Mouse (Mus musculus) c-Kit-positive CD71-negative TER-119-negative erythroid progenitor cells, embryonic 14.5 days (primary cell): ENCODE results near the gene Cdc34.
A peak's percentile ranks its signal among the peaks of the same experiment; 100 is the strongest.

ENCODE experiments used
- DNase-seq: peaks from one replicate; pipeline ENCODE4 v3.0.0-alpha.2; 2013; ENCODE audit warnings: low read depth

Gene Cdc34

DNA sequence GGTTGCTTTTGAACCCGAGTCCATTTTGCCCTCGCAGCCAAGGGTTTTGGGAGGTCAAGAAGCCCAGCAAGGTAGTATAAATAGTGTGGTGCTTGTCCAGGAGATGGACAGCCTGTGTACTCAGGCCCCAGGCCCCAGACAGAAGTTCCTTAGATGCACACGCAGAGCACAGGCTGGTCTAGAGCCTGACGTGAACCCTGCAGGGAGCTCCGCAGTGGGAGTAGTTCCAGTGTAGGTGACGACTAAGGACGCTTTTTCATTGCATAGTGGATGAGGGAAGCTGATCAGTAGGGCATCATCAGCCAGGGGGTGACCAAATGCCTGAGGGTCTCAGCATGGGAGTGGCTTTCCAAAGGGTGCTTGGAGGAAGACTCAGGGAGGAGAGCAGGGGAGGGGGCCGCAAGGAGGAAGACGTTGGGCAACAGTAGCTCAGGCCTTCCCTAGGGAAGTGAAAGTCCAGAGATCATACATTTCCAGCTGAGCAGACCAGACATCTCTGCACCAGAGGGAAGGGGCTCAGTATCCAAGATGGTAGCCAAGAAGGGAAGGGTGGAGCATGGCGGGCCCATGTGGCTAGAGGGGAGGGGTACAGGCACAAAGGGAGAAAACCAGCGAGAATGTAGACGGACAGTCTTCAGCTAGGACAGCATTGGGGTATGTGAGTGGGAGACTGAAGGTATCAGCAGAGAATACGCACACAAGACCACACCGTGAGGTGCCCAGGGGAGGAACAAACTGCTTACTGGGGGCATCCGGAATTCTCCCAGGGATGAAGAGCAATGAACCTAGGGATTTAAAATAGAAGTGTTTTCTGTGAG lies 11.7 kb upstream of the Cdc34 start:
- no peak for DNase-seq

DNA sequence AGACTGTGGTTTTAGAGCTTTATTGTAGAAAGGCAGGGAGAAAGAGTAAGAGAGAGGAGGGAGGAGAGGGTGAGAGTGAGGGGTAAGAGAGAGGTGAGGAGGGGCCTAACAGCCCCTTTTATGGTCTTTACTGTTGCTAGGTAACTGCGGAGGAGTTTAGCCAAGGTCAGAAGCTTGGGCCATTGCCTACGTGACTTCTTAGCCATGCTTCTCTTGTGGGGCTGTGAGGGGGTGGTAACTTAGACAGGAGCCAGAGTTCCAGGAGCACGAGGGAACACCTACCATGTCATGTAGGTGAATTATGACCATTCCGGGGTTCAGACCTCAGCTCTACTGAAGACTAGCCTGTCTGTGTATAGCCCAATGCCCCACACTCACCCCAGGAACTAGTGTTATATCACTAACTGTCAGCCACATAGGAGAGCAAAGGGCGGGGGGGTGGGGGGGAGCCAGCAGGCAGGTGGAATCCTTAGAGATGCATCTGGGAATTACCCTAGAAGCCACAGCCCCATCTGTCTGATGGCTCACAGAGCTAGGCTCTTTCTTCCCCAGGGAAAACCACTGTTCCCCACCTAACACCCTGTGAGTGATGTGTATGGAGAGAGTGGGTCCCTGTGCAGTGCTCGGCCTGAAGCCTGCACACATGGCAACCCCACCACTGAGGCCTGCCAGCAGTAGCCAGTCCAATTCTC lies 10.5 kb upstream of the Cdc34 start:
- DNase-seq: no peak

DNA sequence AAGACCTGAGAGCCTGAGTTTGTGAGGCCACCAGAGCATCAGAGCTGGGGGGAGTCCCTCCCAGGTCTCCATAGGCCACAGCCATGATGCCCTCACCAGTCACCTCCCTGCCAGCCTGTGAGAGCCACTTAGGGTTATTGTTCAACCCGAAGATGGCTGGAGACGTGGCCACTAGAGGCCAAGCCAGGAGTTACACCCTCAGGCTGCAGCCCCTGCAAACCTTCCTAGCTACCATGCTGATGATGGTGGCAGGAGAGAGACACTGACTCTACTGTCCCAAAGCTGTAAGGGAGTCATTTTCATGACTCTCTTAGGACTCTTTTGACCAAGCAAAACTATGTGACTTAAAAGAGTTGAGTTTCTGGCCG lies 9.9 kb upstream of the Cdc34 start:
- DNase-seq: no peak

DNA sequence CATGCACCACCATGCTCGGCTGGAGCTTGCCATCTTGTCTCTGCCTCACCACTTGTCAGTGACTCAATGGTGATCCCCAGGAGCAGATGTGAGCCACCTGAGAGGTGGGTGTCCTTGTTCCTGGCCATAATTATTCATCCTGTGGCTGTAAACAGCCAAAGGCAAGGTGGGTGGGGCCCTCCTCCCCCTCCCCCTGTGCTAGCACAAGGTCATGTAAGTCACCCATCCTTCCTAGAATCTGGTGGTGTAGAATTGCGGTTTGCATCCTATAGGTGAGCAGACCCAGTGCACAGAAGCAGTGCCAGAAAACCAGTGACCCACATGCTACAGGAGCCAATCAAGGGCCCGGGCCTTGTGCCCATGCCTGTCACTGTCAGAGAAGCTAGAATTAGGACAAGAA lies 8.9 kb upstream of the Cdc34 start:
- DNase-seq: no peak

DNA sequence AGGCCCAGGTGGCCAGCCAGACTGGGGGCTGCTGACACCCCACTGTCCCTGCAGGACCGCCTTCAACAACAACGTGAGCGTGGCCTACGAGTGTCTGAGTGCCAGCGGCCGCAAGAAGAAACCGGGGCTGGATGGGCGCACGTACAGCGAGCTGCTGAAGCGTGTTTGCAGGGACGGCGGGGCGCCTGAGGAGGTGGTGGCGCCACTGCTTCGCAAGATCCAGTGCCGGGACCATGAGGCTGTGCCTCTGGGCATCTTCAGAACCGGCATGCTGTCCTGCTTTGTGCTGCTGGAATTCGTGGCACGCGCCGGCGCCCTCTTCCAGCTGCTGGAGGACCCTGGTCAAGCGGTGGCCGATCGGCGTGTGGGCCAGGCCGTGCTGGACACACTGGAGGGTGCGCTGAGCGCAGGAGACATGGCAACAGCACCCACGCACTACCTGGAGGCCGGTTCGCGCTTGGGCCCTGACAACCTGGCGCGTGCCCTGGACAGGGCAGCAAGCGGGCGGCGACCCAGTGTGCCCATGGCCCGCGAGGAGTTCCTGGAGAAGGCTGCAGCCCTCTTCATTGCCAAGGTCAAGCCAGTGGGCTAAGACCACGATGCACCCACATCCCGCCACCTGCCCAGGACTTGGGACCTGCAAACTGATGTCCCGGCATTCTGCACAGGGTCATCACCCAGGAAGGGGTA lies 6.5 kb upstream of the Cdc34 start:
- no peak for DNase-seq

DNA sequence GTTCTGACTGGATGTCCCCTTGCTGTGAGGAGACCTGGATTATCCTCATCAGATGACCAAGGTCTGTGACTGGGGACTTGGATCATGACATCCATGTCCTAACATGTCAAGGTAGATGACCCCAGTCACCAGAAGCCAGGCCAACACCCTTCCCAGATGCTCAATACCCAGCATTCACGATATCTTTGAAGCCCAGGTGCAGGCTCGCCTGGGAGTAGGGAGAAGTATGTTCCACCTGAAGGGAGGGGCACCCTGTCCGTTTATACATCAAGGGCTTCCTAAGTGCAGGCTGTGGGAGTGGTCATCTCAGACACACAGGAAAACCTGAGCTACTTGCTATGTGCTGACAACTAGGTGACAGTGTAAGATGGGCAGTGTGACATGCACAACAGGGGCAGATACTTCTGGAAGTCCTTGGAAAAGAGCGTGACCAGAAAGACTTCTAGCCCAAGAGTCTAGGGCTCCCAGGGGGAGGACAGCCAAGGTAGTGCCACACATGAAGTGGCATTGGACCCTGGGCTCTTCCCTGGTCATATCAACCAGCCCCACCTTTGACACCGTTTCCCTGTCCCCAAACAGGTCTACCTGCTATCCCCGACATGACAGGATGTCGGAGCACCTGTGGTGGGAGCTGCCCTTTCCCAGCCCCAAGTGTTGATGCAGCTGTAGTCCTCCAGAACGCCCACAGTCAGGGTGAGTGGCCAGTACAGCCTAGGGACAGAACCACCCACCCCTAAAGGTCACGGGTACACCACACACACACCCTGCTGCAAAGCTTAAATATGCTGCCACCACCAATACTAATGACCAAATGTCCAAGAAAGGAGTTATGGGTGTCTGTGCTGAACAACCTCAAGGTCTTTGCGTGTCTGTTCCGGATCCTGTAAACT lies 1.1 kb upstream of the Cdc34 start:
- no peak for DNase-seq

DNA sequence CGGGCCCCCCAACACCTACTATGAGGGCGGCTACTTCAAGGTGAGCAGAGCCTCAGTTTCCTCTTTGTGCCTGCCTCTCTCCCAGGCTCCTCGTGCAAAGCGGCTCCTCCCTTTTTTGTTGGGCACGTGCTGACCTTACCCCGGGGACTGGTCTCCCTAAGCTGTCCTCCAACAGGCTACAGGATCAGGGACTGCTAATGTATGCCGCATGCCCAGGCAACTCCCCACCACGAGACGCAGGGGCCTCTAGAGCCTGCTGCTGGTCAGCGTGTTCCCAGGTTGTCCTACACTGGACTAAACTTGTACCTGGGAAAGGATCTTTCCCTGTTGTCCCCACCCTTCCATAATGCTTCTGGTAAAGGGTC lies 538 bp downstream of the Cdc34 start:
- no peak for DNase-seq

DNA sequence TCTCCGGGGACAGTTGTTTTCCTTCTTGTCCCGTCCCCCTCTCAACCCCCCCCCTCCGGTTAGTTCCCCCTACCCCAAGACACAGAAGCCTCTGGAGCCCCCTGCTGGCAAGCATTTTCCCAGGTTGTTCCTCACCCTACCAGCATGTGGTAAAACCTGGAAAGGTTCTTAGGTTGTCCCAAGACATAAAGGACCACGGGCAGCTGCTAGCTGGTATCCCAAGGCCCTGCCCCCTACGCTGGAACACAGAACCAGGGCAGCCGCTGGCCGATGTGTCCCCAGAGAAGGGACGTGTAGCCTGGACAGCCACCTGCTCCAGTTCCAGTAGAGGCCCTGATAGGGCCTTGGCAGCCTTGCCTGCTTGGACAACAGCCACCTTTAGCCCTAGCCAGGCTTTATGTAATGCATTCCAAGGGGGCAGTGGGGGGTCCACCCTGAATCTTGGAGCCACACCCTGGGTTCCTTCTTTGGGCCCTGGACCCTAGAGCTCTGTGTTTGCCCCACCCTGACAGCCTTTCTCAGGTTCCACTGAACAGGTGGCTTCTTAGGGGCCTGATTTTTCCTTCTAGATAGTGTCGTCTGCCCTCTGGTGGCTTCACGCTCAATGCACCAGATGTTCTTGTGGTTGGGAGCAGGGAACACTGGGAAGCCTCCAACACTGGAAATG lies 1.1 kb downstream of the Cdc34 start:
- peak; percentile 75 for DNase-seq

DNA sequence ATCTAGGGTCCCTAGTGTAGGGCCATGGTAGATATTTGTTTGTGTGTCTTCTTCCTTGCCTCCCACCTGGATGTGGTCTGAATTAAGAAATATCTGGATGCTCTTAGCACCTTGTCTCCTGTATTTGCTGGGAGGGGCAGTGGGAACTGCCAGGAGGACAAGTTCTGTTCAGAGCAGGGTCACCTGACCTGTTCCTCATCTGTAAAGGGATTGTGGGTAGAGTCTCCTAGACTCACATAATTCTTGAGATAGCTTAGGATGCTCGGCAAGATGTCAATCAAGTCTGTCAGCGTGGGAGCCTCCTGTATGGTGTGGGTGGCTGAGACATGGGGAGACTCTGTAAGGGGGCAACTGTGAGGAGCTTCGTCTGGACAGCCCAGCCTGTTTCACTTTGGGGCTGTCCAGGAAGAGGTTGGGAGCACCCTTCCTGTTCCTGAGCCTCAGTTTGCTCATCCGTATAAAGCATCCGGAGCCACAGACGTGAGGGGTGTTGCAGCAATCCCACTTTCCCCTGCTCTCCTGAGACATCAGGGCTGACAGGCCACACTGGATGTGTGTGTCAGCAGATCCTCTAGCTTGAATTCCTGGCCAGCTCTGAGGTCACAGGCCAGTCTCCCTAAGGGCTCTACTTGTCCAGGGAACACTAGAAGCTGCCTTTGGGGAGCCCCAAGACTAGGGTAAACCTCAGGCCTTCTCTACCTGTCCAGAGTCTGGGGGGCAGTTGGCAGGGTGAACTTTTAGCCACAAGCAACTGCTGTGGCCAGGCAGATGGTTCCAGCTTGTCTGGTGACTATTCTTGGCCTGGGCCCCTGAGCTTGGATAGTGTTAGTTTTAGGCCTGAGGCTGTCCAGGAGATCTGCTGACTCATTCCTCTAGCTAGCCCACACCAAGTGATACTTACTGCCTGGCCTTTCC lies 2.0 kb downstream of the Cdc34 start:
- no peak for DNase-seq

DNA sequence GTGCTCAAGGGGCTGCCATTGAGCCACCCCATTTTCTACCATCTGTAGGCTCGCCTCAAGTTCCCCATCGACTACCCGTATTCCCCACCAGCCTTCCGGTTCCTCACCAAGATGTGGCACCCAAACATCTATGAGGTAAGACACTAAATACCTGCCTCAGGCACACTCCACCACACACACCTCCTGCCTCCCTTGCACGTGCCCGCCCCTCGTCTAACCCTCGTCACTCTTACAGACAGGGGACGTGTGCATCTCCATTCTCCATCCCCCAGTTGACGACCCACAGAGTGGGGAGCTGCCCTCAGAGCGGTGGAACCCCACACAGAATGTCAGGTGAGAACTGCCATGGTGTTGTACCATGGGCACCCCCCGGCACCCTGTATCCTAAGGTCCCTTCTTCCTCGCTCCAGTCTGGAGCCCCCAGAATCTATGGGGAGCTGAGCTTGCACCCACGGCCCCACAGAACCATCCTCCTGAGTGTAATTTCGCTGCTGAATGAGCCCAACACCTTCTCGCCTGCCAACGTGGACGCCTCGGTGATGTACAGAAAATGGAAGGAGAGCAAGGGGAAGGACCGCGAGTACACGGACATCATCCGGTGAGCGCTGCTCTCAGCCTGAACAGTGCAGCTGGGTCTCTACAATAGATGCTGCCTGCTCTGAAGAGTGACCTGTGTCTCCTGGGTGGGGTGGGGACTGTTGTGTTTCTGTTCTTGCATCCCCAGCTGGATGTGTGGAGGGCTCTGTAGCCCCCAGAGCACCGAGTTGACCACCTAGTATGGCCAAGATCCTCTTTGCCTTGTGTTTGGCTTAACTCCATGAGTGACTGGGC lies 3.0 kb downstream of the Cdc34 start:
- no peak for DNase-seq

DNA sequence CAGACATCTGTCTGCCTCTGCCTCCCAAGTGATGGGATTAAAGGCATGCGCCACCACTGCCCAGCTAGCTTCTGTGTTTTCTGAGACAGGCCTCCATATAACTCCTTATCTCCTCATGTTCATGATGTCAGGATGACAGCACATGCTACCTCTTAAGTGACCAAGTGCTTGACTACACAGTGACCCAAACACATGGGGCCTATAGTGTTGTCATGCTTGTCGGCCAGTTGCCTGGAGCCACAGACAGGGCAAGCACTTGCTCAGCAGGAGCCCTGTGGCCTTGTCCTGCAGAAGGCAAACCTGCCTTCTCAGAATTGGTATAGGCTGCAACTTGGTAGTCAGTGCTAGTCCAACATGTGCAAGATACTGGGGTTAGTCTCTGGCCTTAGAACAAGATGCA lies 4.2 kb downstream of the Cdc34 start:
- no peak for DNase-seq

DNA sequence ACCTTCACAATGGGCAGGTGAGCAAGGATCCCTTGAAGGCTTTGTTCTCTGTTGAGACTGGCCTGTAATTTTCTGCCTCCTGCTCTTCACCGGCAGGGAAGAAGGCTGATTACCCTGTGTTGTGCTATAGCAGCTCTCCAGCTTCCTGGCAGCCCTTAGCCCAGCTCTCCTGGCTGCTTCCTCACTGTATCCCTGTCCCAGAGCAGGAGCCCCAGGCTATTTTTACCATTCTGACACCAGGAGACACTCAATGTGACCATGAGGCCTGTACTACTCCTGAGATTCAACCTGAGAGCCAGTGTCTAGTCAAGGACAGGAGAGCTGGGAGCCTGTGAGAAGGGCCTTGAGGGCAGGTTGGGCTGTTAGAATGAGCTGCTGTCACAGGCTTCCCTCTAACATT lies 4.7 kb downstream of the Cdc34 start:
- DNase-seq: no peak

DNA sequence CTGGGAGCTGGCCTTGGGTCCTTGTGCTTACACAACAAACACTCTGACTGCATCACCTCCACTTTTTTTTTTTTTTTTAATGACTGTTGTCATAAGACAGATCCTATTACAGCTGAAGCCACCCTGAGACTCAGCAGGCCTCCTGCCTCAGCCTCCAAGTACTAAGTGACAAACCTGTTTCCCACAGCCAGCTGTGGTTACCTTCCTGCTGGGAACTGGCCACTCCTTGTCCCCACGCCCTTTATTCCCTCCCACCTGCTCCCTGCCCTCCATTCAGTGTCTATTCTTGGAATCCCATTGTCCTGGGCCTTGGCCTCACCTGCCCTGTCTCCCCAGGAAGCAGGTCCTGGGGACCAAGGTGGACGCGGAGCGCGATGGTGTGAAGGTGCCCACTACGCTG lies 5.5 kb downstream of the Cdc34 start:
- DNase-seq: no peak

DNA sequence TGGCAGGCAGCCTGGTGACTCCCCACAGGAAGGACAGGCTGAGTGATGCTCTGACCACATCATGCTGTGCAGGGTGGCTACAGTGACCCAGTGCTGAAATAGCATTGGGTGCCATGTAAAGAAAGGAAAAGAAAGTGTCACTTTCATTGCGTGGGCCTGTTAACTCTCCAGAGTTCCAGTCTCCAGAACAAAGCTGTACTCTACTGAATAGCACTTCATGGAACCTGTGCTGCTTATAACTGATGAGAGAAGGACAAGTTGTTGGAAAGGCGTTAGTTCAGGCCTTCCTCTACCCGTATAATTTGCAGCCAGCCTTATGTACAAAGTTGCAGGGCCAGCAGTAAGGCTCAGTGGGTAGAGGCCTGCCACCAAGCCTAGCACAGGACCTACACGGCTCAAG lies 6.7 kb downstream of the Cdc34 start, which contains the start of gene Gzmm:
TSS of gene Gzmm (plus strand) at position 301 of the 400 bp plus-strand sequence.
- no peak for DNase-seq

DNA sequence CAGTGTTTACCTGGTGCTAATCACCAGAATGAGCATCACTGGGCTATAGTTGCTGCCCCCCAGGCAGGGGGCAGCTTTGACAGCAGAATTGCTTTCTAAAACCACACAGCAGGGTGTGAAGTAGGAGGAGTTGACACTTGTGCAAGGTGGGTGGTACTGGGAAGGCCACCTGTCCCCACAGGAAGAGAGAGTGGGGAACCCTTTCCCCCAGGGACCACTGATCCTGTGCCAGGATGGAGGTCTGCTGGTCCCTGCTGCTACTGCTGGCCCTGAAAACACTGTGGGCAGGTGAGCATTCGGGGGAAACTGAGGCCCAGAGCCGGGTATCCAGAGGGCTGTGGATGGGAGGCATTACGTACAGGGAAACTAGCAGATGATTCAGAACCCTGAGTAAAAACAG lies 7.2 kb downstream of the Cdc34 start:
- no peak for DNase-seq

DNA sequence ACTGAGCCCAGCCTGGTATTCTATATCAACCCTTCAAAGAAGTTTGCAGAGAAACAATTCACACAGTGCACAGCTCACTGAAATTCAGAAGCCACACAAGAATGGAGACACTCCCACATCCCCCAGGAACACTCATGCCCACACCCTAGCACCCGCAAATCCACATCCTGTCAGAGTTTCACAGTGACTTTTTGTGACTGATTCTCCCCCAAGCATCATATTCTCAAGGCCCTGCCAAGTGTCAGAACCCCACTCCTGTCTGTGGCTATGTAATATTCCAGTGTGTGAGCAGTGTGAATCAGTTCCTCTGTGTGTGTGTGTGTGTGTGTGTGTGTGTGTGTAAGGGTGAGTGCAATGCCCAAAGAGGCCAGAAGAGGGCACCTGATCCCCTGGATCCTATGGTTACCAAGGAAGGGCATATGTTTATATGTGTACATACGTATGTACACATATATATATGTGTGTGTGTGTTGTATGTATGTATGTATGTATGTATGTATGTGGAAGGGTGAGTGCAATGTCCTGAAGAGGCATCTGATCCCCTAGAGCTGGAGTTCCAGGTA lies 10.1 kb downstream of the Cdc34 start:
- DNase-seq: no peak

DNA sequence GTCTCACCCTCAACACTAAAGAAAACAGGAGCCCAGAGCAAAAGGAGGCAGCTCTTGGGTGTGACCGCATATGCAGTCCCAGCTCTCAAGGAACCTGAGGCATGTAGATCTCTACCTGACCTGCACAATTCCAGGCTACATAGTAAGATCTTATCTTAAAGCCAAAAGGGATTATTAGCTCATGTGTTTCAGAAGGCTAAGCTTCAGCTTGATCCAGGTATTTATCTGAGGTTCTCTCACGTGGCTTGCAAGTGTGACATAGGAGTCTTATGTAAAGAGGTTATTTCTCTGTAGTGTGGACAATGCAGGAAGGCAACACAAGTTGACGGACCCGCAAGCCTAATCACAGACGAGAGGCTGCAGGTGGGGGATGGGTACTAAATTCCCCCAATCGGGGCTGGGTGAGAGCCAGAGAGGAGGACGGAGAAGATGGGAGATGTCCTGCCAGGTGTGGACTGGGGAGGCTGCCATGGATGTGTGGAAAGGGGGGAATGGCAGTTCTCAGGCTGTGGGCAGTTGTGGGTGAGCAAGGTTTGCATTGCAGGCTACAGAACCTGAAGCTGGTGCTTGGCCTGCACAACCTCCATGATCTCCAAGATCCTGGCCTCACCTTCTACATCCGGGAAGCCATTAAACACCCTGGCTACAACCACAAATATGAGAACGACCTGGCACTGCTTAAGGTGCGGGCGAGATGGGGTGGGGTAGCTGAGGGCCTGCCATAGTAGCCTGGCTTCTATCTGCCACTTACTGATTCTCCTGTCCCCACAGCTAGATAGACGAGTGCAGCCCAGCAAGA lies 11.8 kb downstream of the Cdc34 start:
- DNase-seq: no peak

DNA sequence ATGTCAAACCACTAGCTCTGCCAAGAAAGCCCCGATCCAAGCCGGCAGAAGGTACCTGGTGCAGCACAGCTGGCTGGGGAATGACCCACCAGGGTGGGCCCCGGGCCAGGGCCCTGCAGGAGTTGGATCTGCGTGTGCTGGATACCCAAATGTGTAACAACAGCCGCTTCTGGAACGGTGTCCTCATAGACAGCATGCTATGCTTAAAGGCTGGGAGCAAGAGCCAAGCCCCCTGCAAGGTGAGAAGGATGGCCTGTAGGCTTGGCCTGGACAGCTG lies 12.3 kb downstream of the Cdc34 start:
- DNase-seq: no peak
